Mouse (Mus musculus) gastrocnemius, postnatal 14 days (tissue): ENCODE results near the gene March11. TPM values are rescaled to one million over a fixed set of nuclear protein-coding genes. Genes with fewer than 3 reads are reported as not detected.
A peak's percentile ranks its signal among the peaks of the same experiment; 100 is the strongest.

ENCODE experiments used
- DNase-seq: peaks from one replicate; pipeline ENCODE4 v3.0.0; 2021; ENCODE audit warnings: mixed read lengths
- intact Hi-C: fragments of 180-260 bp; cut with DNase I; formaldehyde crosslinking; loops from one replicate; pipeline ENCODE4 v1.15.1; 2025; ENCODE audit warnings: low total_unique reads
- total RNA-seq, 2 experiments: library from RNA; stranded (reverse); gene quantifications; 2 replicates each; pipeline ENCODE4 v1.2.3; 2021

Gene March11
- total RNA-seq, 2 experiments from 2014 or later: not detected

DNA sequence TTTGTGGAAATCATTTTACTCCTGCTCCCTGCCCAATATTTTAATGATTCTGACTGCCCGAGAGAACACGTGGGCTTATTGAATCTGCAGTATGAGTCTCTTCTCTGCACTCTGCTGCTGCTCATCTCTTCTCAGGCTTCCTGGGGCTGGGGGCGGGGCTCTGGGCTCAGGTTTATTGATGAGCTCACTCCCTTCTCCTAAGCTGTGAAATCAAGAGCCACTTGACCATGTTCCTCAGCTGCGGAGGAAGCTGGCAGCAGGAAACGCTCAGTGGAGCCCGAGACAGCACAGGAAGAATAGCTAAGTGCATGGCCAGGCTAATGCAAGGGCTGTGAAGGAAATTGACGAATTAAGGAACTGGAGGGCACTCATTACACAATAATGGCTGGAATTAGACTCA is 56.5 kb downstream of the March11 start:
- intact Hi-C loops: no loop called here
- peak; percentile 7 for DNase-seq

GRCm38 (mm10) chr15:26366511-26366910 is 57.7 kb downstream of the March11 start:
- intact Hi-C loops: no loop called here
- DNase-seq: no peak

- intact Hi-C loops: no loop called here
- no peak for DNase-seq
Observed at GRCm38 (mm10) chr15:26373759-26374158, 64.9 kb downstream of the March11 start.

DNA sequence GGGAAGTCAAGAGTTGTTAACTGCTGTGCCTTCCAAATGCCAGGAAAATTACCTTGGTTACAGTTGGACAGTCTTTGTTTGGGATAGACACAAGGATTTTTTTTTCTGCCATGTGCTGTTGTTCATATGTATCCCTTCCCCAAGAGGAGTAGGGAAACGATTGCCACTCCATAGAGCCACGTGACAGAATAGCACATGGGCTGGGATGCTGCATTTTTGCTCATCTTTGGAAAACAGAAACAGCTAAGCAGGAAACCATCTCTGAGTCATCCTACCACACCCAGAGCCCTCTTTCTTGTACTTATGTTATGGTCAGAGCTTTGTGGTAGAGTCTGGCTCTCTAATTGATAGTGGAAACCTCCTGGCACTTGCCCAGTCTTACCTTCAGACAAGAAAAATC is 65.4 kb downstream of the March11 start:
- no peak for DNase-seq
- intact Hi-C loops: no loop called here

- no peak for DNase-seq
- intact Hi-C loops: no loop called here
Observed at GRCm38 (mm10) chr15:26374946-26375345, 66.1 kb downstream of the March11 start.

DNA sequence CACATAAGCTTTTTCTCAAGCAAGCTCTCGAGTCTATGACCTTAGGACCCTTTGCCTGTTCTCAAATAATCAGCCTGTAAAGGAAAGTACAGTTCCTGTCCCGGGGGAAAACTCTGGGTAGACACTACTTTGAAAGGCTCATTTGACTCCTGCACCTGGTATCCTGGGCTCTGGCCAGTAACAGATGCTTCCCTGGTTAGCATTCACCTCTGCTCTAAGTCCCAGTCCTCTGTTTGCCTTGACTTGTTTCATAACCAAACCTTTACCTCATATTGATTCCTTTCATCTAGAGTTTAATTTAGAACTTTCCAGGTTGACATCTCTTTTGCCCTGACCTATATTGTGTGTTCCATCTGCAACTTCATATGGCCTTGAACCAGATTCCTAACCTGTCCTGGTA is 68.5 kb downstream of the March11 start:
- no peak for DNase-seq
- intact Hi-C loops: no loop called here

GRCm38 (mm10) chr15:26378879-26379278 is 70.0 kb downstream of the March11 start:
- intact Hi-C loops: no loop called here
- DNase-seq: no peak

- intact Hi-C loops: no loop called here
Observed at GRCm38 (mm10) chr15:26379831-26380230, 71.0 kb downstream of the March11 start.

GRCm38 (mm10) chr15:26380844-26381243 is 72.0 kb downstream of the March11 start:
- no peak for DNase-seq
- intact Hi-C loops: no loop called here

More at GRCm38 (mm10) chr15:26379831-26380230, 71.0 kb downstream of the March11 start:
- no peak for DNase-seq

GRCm38 (mm10) chr15:26390001-26390400 is 81.2 kb downstream of the March11 start:
- intact Hi-C loops: no loop called here
- no peak for DNase-seq

DNA sequence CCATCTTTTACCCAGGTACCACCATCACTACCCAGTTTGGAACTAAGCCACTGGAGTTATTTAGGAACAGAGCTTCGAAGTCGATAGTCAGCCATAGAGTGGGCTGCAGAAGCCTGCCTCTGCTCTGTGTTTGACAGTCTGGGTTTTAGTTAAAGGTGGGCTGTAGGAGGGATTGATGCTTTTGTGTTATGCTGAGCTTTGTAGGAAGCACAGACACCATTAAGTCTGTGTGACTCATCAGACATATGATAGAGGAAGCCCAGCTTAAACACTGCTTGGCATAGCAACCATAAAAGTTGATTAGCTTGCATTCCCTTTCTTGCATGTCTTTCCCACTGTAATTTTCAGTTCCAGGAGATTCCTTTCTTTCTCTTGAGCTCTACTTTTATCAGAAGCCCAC is 87.7 kb downstream of the March11 start:
- intact Hi-C loops: no loop called here
- DNase-seq: no peak

DNA sequence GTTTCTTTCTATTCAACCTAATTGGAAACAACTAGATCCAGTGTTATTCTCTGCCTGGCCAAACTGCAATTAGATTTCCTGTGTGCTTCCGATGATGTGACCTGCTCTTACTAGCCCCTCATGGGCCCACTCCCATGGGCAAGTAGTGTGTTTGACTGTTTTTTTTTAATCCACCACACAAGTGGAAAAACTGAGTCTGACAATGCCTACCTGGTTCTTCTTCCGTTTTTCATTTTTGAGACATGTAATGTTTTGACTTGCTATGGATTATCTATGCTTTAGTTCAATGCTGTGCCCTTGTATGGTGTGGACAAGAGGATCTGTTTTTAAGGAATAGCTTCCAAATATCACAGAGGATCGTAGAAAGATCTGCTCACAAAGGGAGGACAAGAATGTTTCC is 116.4 kb downstream of the March11 start:
- DNase-seq: no peak
- intact Hi-C loops: no loop called here

GRCm38 (mm10) chr15:26426231-26426630 is 117.4 kb downstream of the March11 start:
- no peak for DNase-seq
- intact Hi-C loops: no loop called here

DNA sequence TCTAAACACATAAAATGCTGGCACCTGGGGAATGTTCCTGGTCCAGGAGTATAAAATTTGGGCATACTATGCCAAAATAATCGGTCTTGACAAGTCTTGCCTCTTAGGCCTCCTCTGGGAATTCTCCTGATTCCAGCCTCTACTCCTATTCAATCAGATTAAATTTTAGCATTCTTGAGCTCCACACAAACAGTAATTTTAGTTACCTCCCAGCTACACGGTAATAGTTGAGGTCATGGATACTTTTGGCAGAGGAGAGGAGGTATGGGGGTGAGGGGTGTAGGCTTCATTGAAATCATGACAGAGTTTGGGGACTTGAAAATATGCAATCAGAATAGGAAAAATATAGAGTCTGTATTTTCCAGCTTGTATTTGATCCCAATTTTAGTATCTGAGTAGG is 121.7 kb downstream of the March11 start:
- intact Hi-C loops: no loop called here
- no peak for DNase-seq

DNA sequence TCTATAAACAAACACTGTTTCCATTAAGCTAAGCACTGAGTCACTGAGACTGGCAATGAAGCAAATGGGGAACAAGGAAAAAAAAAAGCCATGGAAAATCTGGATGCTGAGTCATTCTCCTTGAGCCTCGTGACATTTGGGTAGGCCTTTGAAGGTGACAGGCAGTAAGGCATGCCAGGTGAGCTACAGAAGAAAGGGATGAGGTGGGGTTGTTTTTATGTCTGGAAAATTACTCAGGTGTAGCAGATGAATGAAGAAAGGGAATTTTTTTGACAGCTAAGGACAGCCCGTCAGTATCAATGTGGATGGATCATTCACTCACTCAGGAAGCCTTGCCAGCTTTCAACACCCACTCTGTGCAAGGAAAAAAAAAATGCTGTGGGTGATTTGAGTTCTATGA is 123.8 kb downstream of the March11 start:
- DNase-seq: no peak
- intact Hi-C loops: no loop called here

- no peak for DNase-seq
- intact Hi-C loops: no loop called here
Observed at GRCm38 (mm10) chr15:26435725-26436124, 126.9 kb downstream of the March11 start.

- intact Hi-C loops: no loop called here
- DNase-seq: no peak
Observed at GRCm38 (mm10) chr15:26437113-26437512, 128.3 kb downstream of the March11 start.
